Mouse (Mus musculus) myocyte (in vitro differentiated cells): ENCODE data around the gene Ehf.

Experiments used
- CEBPB ChIP-seq: IDR thresholded peaks from 2 replicates; pipeline ENCODE4 v1.6.1; 2011; ENCODE audit warnings: mild to moderate bottlenecking, moderate library complexity; ENCODE audit not compliant: poor library complexity, insufficient read depth, severe bottlenecking
- E2F4 ChIP-seq: IDR thresholded peaks from one replicate; pipeline ENCODE4 v1.6.1; 2011; ENCODE audit warnings: mild to moderate bottlenecking, control low read depth, moderate library complexity; ENCODE audit not compliant: insufficient read depth
- MYOD1 ChIP-seq, 3 experiments: IDR thresholded peaks; one replicate each; pipeline ENCODE4 v1.6.1; 2011; ENCODE audit warnings: control low read depth in 2 of 3, low read depth in 2 of 3, mild to moderate bottlenecking in 2 of 3, moderate library complexity in 1 of 3; ENCODE audit not compliant: insufficient read length in 2 of 3, control insufficient read depth in 1 of 3
- POLR2A ChIP-seq: IDR thresholded peaks from one replicate; pipeline ENCODE4 v1.6.1; 2011; ENCODE audit warnings: low read depth, mild to moderate bottlenecking, control low read depth, moderate library complexity; ENCODE audit not compliant: insufficient read length
- TCF12 ChIP-seq: IDR thresholded peaks from one replicate; pipeline ENCODE4 v1.6.1; 2011; ENCODE audit warnings: mild to moderate bottlenecking, control low read depth; ENCODE audit not compliant: poor library complexity, insufficient read depth, severe bottlenecking
- USF1 ChIP-seq: IDR thresholded peaks from one replicate; pipeline ENCODE4 v1.6.1; 2011; ENCODE audit warnings: low read depth, mild to moderate bottlenecking, control low read depth, moderate library complexity

GRCm38 (mm10) chr2:103302669-103303068, 409 bp downstream of the Ehf start:
- no peak for TF ChIP-seq POLR2A
- TF ChIP-seq MYOD1 (IDR thresholded peaks at IDR 0.05; ENCODE audit: control insufficient read depth in 1 of 3, insufficient read length in 2 of 3, low read depth in 2 of 3): no peak
- TF ChIP-seq CEBPB: no peak
- no peak for TF ChIP-seq E2F4
- no peak for TF ChIP-seq TCF12
- TF ChIP-seq USF1: no peak
